Mouse (Mus musculus) myocyte (in vitro differentiated cells): Measurements from ENCODE around the gene Adgrv1.

Experiments
- MAX ChIP-seq: IDR thresholded peaks from one replicate; pipeline ENCODE4 v1.6.1; 2011; ENCODE audit warnings: low read depth, mild to moderate bottlenecking, control low read depth
- POLR2A ChIP-seq: IDR thresholded peaks from one replicate; pipeline ENCODE4 v1.6.1; 2011; ENCODE audit warnings: low read depth, mild to moderate bottlenecking, control low read depth, moderate library complexity; ENCODE audit not compliant: insufficient read length
- POLR2AphosphoS2 ChIP-seq: IDR thresholded peaks from one replicate; pipeline ENCODE4 v1.6.1; 2011; ENCODE audit warnings: low read depth, control low read depth; ENCODE audit not compliant: insufficient read length
- TCF12 ChIP-seq: IDR thresholded peaks from one replicate; pipeline ENCODE4 v1.6.1; 2011; ENCODE audit warnings: mild to moderate bottlenecking, control low read depth; ENCODE audit not compliant: poor library complexity, insufficient read depth, severe bottlenecking
- USF1 ChIP-seq: IDR thresholded peaks from one replicate; pipeline ENCODE4 v1.6.1; 2011; ENCODE audit warnings: low read depth, mild to moderate bottlenecking, control low read depth, moderate library complexity

- TF ChIP-seq MAX, result no peak
- TF ChIP-seq TCF12, result no peak
- no peak for TF ChIP-seq POLR2A
- TF ChIP-seq POLR2AphosphoS2, result no peak
- TF ChIP-seq USF1, result no peak
Measured at GRCm38 (mm10) chr13:81131860-81132259, 501.1 kb downstream of the Adgrv1 start.
